Mouse (Mus musculus): ENCODE data around the gene Dennd1a. TPM values are rescaled to one million over a fixed set of nuclear protein-coding genes. Genes with fewer than 3 reads are reported as not detected.

The Dennd1a gene
- total RNA-seq, 2 experiments from 2014 or later, result 69.9 to 77.0 TPM

GRCm38 (mm10) chr2:38131538-38131937 lies 155.7 kb downstream of the Dennd1a start:
- no peak for DNase-seq (ENCODE audit: low spot score in 2 of 2)

GRCm38 (mm10) chr2:38129961-38130802 lies 157.0 kb downstream of the Dennd1a start:
- DNase-seq (ENCODE audit: low spot score in 2 of 2), result no peak
- intact Hi-C loops (cut with DNase I), result no loop called here

More at GRCm38 (mm10) chr2:38131538-38131937, 155.7 kb downstream of the Dennd1a start:
- intact Hi-C loops (cut with DNase I), result no loop called here

GRCm38 (mm10) chr2:38126383-38126732 lies 160.8 kb downstream of the Dennd1a start:
- DNase-seq (ENCODE audit: low spot score in 2 of 2), result no peak
- intact Hi-C loops (cut with DNase I), result no loop called here

DNA sequence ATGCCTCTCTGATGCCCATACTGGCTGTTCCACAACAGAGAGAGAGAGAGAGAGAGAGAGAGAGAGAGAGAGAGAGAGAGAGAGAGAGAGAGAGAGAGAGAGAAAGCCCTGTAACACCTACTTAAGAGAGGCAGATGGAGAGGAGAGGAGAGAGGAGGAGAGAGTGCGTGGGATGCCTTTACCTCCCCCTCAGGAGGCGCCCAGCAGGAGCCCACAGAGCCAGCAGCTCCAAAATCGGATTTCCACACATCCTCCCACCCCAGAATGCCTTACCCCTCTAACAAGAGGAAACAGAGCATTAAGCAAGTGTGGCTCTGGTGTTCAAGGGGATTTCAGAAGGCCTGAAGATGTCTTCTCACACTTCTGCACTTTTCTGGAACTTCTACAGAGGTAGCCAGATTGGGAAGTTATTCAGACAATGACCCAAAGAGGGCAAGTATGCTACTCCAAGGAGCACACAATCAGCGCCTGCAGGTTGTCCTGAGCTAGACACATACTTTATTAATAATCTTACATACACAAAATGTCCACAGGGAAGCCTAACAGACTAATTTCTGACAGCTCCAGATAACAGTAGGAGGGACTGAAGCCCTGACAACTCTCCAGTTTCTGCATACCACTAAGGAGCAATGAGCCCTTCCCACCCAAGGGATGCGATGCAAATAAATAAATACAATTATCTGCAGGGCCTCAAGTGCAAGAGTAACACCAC lies 161.4 kb downstream of the Dennd1a start:
- intact Hi-C loops (cut with DNase I), result no loop called here
- peak in 1 of 2 experiments; percentile 29 for DNase-seq (ENCODE audit: low spot score in 2 of 2)

DNA sequence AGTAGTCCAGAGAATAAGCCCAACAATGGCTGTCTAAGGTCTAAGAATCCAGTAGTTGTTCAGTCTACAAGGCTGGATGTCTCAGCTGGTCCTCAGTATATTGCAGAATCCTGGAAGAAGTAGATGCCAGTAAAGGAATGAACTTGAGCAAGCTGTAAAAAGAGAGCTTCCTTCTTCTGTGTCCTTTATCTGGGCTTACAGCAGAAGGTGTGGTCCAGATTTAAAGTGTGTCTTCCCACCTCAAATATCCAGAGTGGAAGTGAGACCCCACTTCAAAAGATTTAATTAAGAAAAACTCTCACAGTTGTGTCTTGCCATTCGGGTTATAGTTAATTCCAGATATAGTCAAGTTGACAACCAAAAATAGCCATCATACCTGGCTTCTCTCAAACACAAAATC lies 162.5 kb downstream of the Dennd1a start:
- intact Hi-C loops (cut with DNase I), result no loop called here
- DNase-seq (ENCODE audit: low spot score in 2 of 2), result no peak

DNA sequence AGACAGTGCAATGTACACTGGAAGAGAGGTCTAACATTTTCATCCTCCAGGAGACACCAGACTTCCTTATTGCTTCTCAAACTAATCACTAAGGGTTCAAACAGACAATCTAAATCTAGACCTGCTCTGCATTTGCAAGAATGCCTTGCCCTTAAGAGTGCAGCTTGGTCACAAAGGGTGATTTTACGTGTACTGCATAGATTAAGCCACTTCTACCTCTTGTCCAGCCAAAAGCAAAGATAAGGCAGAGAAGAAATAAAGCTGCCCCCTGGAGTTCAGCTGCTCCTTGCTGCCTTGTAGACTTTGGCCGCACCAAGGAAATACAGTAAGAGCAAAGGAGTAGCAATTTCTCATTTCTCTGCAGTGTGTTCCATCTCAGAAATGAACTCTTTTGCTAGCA lies 172.2 kb downstream of the Dennd1a start:
- no peak for DNase-seq (ENCODE audit: low spot score in 2 of 2)
- intact Hi-C loops (cut with DNase I), result no loop called here

DNA sequence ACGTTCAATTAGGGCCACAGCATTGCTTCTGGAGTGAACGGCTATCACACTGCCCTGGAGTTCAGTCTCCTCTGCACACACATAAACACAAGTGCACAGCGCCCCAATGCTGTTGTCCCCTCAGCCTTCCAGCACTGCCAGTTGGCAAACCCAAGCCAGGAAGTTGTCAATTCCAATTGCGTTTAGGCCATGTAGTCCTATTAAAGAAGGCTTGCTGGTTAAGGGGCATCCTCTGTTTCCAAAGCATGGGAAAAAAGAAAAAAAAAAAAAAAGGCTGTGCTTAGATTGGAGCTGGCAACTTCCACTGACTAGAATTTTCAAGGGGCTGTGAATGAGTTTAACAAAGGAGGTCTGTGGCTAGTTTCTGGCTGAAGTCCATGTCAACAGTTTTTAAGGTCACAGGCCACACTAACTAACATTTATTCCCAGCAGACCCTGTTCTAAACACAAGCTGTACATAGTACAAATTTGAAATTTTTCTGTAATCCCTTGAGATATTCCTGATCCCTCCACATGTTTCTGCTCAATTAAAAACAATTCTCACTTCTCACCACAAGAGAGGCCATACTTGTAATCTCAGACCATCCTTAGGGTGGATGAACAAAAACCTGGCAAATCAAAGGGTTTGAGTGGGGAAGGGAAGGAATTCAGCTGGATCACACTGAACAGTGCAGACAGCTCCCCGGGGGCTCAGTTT lies 175.4 kb downstream of the Dennd1a start:
- DNase-seq (ENCODE audit: low spot score in 2 of 2), result peak in 1 of 2 experiments; percentile 59
- intact Hi-C loops (cut with DNase I), result no loop called here

DNA sequence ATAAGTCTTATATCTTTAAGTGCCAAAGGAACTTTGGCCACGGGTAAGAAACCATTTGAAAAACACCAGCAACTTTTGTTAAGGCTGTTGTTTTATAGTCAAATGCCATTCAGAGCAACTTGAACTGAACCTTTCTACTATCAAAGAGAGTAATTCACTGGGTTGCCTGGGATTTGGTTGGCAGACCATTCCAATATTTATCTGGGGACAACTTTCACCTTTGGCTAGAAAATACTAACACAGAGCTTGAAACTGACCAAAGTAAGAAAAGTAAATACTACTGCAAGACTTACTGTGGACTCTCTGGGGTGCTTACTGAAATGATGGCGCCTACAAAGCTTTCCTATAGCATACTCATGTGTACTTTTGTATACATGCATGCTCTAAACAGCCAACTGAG lies 178.6 kb downstream of the Dennd1a start:
- no peak for DNase-seq (ENCODE audit: low spot score in 2 of 2)
- intact Hi-C loops (cut with DNase I), result no loop called here

GRCm38 (mm10) chr2:38102674-38103073 lies 184.5 kb downstream of the Dennd1a start:
- intact Hi-C loops (cut with DNase I), result no loop called here
- no peak for DNase-seq (ENCODE audit: low spot score in 2 of 2)

DNA sequence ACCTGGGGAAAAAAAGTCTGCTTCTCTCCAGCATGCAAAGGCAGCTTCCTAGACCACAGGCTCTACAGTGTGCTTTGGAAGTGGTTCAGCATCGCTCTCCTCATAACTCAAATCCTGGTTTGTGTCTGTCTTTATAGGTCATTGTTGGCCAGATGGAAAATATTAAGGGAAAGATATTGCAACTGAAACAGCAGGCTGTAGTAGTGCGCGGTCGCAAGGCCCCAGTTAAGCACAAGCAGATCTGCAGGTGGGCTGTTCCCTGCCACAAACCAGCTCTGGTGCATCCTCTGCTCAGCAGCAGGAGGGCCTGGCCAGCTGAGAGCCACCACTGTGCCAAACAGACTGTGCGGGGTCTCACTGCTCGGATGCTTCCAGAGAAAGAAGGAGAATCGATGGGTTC lies 186.9 kb downstream of the Dennd1a start:
- intact Hi-C loops (cut with DNase I), result no loop called here
- DNase-seq (ENCODE audit: low spot score in 2 of 2), result no peak

GRCm38 (mm10) chr2:38099120-38099773 lies 187.9 kb downstream of the Dennd1a start:
- intact Hi-C loops (cut with DNase I), result no loop called here
- DNase-seq (ENCODE audit: low spot score in 2 of 2), result no peak

DNA sequence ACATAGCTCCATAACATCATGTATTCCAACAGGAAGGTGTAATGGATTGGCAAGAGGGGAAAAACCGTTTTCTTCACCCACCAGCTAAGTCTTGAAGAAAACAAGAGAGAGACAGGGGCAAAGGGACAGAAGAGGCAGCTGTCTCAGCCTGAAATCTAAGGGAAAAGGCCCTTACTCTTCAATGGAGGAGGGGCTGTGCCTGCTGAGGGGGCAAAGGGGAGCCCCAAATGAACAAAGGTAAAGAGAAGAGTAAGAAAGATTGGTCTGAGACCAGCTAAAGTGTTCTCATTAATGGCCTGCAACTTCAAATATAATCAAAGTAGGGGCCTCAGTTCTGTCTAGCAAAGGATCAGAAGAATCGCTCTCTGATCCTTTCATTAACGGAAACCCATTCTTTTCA lies 189.7 kb downstream of the Dennd1a start:
- intact Hi-C loops (cut with DNase I), result no loop called here
- DNase-seq (ENCODE audit: low spot score in 2 of 2), result no peak

DNA sequence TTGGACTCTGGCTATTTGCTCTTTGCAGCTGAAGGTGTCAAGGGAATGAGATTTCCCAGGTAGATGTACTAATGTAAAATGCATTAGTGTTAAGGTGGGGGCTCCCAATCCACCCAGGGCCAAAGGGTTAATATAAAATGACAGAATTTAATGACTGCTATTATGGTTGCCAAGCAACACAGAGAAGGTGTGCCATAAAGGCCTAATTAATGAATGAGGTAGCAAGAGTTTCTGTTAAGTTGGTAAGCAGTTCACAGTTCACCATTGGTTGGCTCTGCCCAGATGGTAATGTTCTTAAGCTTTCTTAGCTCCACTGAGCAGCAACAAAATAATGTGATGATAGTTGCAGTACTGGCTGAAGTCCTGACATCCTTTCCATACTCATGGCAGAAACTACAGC lies 190.9 kb downstream of the Dennd1a start:
- no peak for DNase-seq (ENCODE audit: low spot score in 2 of 2)
- intact Hi-C loops (cut with DNase I), result no loop called here

GRCm38 (mm10) chr2:38094380-38095163 lies 192.6 kb downstream of the Dennd1a start:
- no peak for DNase-seq (ENCODE audit: low spot score in 2 of 2)
- intact Hi-C loops (cut with DNase I), result no loop called here

- intact Hi-C loops (cut with DNase I), result no loop called here
- DNase-seq (ENCODE audit: low spot score in 2 of 2), result no peak
These were observed 193.2 kb downstream of the Dennd1a start for GRCm38 (mm10) chr2:38093968-38094367.

- intact Hi-C loops (cut with DNase I), result no loop called here
These were observed 193.9 kb downstream of the Dennd1a start for GRCm38 (mm10) chr2:38093242-38093641.

DNA sequence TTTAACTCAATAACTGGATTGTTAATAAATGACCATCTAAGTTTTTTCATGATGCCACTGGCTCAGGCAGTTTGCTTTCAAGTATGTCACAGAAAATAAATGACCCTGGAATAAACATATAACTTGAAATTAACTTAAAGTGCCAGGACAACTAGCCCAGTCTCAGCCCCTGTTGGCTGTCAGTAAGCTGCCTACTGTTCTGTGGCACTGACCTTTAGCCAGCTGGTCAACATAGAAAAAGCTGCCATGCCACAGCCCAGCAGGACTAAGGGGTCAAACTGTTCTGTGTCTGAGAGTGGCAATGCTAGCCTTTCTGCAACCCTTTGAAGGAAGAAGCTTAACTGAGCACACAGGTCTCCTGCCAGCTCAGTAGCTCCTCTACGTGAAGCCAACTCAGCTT lies 198.8 kb downstream of the Dennd1a start:
- intact Hi-C loops (cut with DNase I), result no loop called here

More at GRCm38 (mm10) chr2:38093242-38093641, 193.9 kb downstream of the Dennd1a start:
- no peak for DNase-seq (ENCODE audit: low spot score in 2 of 2)

DNA sequence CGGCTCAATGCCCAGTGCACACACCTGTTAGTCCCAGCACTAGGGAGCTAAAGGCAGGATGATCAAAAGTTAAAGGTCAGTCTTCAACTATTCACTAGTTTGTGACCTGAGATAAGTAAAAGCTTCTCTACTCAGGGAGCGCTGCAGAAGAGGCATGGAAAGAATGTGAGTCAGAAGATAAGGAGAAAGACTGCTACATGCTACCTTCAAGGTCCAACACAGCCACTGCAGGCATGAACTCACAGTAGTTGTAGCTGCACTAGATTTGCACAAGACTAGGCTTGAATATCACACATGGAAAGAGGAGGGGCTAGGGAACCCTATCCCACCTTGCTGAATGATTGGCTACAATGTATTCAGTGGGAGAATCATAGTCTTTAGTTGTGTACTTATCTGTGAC lies 202.1 kb downstream of the Dennd1a start:
- no peak for DNase-seq (ENCODE audit: low spot score in 2 of 2)
- intact Hi-C loops (cut with DNase I), result no loop called here

More for the DNA sequence above, 198.8 kb downstream of the Dennd1a start:
- DNase-seq (ENCODE audit: low spot score in 2 of 2), result no peak

GRCm38 (mm10) chr2:38083251-38083650 lies 203.9 kb downstream of the Dennd1a start:
- DNase-seq (ENCODE audit: low spot score in 2 of 2), result no peak
- intact Hi-C loops (cut with DNase I), result no loop called here
